Mouse (Mus musculus): ENCODE data around the gene Tnip1.

Gene Tnip1

DNA sequence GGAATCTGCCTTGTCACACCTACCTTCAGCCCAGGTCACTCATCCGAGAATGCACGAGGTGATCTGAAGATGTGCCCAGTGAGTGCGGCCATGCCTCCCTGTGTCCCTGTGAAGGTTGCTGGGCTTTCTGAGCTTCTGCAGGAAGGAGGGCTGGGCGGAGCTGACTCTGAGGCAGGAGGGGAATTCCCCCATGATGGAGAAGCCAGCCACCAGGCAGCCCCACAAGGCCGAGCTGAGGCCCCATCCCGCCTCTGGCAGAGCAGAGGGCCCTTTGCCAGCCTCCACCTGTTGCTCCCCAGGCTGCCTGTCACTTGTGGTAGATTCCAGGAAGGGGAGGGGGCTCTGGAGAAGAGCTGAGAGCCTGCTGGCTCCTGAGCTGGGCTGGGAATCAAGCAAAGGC lies at the start of gene Tnip1:
Gene Tnip1, minus strand, starts transcription at position 108 of the 400 bp plus-strand sequence.
- DNase-seq (ENCODE audit: low spot score in 2 of 2) = no peak

DNA sequence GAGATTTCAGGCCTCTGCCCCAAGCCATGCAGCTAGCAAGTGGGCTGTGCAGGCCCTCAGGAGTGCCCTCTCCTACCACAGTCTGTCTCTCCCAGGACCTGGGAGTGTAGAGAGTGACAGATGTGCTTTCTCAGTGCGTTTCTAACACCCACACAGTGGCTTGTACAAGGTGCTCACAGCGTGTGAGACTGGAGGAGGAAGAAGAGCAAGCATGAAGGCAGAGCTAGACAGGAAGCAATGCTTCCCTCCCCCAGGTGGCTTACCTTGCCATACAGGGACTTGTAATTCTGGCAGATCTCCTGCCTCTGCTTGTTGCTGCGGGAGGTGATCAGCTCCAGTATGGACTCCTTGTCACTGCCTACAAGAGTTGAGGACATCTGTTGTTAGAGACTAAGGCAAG lies 48.7 kb upstream of the Tnip1 start:
- DNase-seq (ENCODE audit: low spot score in 2 of 2) = no peak

DNA sequence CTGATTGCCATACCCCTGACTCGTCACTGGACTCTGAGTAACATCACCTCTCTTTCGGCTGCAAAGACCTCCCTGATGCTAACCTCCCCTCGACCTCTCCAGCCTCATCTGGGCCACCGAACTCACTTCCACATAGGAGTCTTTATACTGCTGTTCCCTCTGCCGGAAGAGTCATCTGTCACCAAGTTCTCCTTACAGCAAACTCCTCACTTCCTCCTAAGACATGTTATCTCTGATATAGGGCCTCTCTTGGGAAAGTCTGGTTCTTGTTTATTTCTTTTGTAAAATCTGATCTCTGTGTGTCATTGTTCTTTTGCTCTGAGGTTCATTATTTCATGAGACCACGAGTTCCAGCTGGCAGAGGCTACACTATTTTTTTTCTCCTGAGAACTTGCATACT lies 45.5 kb upstream of the Tnip1 start:
- DNase-seq (ENCODE audit: low spot score in 2 of 2) = no peak

DNA sequence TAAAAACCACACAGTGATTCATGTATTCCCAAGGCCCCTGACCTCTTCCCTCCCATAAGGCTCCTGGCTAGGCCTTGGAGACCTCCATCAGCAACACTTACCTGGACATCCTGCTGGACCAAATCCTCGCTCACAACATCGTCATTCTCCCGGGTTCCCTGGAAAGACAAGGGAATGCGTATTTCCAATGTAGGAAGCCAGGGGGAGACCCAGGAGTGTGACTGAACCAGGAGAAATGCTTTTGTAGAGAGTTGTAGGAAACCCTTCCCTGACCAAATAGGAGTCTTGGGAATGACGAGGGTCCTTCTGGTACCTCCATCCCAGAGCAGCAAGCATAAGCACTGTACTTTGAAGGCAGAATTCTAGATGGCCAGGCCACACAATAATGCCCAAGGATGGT lies 43.0 kb upstream of the Tnip1 start:
- DNase-seq (ENCODE audit: low spot score in 2 of 2) = no peak

DNA sequence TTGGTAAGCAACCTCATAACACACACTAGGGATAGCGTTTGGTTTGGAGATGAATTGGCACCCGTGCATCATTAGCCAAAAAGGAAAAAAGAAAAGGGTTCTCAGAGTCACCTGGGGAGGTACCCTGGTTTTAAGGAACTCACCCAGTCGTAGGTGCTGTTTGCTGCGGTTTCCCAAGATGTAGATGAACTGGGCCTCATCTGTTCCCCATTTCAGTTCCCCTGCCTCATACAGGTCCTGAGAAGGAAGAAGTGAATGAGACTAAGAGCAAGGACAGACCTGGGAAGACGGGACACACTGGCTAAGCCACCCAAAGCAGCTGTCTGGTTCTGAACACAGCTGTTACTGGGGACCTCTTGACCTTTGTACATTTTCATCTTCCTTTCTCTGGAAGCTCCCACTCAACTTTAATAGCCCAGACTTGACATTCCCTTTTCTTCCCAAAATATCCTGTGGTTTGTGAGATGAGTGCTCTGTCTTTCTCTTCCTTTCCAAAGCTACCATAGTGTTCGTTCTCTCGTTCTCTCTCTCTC lies 42.3 kb upstream of the Tnip1 start:
- DNase-seq (ENCODE audit: low spot score in 2 of 2) = no peak

DNA sequence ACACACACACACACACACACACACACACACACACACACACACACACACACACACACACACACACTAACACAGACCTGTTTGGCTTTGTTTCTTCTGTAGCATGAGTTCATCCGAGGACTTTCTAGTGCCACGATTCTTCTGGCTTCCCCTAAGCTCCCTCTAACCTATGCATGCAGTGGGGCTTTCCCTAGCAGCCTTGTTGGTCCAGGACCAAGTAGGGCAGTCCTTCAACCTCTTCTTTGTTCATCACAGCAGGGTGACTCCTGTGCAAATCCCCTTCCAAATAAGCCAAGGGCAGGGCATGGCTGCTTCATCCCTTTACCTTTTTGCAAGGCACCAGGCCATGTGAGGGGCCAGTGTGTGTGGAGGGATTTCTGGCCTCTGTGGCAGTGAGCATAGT lies 36.0 kb upstream of the Tnip1 start:
- DNase-seq (ENCODE audit: low spot score in 2 of 2) = no peak

DNA sequence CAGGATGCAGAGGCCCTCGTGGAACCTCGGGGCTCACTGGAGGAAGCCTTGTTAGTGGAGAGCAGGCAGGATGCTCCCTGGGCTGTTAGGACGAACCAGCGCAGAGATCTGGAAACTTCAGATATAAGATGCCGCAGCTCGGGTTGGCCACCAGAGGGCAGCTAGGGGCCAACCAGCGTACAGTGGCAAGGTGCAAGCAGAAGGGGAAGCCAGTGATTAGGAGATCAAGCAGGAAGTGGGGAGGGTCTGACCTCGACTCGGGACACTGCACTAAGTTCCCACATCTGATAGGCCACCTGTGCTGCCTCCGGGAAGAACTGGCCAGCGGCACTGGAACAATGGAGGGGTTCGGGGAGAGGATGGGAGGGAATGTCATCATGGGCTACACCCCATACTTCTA lies 35.6 kb upstream of the Tnip1 start:
- DNase-seq (ENCODE audit: low spot score in 2 of 2) = peak; percentile 21 to 40

DNA sequence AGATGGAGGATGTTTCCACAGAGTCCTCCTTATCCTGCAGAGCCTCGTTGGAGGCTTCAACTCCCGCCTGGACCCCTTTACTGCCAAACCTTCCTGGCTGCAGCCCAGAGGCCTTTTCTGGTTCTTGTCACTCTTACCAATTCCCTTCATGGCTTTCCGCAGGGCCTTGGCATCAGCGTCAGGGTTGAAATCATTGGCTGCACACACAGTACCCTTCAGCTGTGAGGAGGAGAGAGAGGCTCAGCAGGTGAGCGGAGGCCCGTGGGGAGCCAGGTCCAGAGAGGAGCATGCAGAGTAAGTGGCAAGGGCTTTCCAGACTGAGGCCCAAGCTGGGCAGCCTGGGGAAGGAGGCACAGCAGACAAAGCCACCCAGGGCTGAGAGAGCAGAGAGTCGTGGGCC lies 33.5 kb upstream of the Tnip1 start:
- DNase-seq (ENCODE audit: low spot score in 2 of 2) = no peak

DNA sequence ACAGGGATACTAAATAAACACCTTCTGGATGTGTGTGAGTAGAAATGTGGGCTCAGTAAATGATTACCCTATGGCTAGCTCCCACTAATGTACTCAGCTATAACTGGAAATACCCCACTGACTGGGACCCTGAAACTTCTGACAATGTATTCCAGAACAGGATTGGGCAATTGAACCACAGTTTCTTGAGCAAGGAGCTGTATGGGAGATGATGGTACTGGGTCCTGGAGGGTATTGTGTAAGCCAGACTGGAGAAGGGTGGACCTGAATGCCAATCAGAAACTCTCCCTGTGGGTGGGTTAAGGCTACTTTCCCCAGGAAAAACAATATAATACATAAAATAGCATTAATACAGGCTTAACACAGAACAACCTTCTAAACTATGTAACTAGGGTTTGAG lies 27.2 kb upstream of the Tnip1 start:
- no peak for DNase-seq (ENCODE audit: low spot score in 2 of 2)

DNA sequence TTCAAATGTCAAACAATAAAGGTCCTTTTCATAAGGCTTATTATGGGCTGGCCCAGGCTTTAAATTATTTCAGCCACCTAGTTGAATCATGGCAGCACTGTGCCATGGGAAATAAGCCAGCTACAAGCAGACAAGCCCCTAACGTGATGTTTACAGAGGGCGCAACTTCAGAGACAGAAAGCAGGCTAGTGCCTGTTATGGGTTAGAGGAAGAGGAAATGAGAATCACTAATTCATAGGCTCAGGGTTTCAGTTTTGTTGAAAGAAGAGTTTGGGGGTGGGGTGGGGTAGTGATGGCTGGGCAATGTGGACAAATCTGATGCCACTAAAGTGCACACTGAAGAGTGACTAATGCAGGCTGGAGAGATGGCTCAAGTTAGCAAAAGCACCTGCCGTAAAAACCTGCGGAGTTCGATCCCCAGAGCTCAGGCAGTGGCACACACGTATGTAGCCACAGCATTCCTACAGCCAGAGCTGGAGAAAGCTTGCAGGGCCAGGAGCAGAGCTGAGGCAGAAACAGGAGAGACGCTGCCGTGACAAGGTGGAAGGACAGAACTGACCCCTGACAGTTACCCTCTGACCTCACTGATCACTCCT lies 26.1 kb upstream of the Tnip1 start:
- no peak for DNase-seq (ENCODE audit: low spot score in 2 of 2)

DNA sequence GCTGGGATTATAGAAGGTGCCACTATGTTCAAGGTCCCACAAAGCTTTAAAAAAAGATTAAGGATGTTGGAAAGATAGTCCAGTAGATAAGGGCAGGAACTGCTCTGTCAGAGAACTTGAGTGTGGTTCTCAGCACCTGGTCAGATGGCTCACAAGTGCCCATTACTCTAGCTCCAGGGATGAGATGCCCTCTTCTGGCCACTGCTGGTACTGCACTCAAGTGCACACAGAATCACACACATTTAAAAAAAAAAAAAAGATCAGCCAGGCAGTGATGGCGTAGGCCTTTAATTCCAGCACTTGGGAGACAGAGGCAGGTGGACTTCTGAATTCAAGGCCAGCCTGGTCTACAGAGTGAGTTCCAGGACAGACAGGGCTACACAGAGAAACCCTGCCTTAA lies 25.3 kb upstream of the Tnip1 start:
- no peak for DNase-seq (ENCODE audit: low spot score in 2 of 2)

DNA sequence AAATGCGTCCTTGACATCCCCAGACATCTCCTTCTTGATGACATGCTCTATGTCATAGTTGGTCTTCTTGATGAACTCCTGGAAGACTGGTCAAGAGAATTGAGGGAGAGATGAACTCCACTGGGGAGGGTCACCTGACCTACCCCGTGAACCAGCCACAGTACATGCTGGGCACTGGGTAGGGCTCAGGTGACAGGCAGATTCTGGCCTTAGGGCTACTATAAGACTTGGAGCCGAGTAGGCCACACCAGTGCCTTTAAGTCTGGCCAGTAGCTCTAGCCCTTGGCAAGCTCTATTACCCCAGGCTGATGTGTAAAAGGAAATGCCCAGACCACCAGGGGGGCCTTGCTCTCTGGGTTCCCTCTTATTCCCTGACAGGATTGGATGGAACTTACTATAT lies 22.4 kb upstream of the Tnip1 start:
- no peak for DNase-seq (ENCODE audit: low spot score in 2 of 2)

DNA sequence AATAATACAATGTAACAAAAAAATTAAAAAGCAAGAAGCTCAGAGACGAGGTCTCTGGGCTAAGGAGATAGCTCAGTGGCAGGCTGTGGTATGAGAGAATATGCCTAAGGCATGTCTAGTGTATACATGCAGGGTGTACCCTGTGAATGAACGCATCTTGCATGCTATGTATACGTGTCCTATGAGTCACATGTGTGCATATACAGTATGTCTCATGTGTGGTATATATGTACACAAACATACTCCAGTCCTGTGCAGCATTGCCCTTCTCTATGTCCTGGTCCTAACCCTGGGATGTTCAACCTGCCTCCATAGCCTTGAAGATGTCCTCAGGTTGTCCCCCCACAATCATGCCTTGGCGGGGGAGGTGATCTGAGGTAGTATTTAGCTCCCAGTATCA lies 21.9 kb upstream of the Tnip1 start:
- no peak for DNase-seq (ENCODE audit: low spot score in 2 of 2)

DNA sequence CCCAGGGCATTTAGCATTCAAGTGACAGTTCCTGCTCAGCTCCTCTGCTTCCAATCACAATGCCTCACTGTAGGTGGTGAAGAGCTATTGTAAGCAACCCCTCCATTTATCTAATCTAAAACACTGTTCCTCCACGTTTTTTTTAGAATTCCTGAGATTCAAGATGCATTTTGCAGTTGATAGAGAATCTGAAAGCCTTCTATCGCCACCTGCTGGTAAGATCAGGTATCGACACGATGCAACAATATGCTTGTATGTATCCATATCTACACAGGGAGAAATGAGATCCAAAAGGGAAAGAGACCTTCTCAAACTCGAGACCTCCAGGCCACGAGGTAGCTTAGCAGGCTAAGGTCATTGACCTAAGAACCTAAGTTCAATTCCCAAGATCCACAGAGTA lies 21.4 kb upstream of the Tnip1 start:
- peak; percentile 25 to 50 for DNase-seq (ENCODE audit: low spot score in 2 of 2)

DNA sequence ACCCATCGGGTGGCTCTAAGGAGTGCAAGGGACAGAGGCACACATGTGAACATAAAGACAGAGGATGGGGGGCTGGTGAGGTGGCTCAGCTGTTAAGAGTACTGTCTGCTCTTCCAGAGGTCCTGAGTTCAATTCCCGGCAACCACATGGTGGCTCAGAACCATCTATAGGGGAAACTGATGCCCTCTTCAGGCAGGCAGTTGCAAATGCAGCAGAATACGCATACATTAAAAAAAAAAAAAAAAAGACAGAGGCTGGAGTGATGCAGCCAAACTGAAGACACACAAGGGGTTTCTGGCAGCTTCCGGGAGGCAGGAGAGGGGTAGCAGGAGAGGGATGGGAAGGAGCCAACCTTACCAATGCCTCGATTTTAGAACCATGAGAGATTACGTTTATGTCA lies 19.8 kb upstream of the Tnip1 start:
- DNase-seq (ENCODE audit: low spot score in 2 of 2) = no peak

DNA sequence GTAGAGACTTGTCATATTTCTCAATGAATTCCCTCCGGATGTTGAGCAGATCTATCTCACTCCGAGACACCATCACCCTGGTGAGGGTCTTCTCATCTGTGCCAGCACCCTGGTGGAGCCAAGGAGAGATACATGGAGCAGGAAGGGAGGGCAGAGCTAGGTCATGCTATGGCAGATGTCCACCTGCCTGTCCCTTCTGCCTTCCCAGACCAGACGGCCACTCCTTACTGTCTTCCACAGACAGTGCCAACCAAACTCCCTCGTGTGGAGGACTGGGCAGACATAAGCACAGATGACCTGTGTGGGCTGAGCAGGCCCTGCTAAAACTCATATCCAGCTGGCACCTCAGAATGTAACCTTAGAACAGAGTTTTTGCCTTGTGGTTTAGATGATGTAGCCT lies 18.9 kb upstream of the Tnip1 start:
- DNase-seq (ENCODE audit: low spot score in 2 of 2) = no peak

DNA sequence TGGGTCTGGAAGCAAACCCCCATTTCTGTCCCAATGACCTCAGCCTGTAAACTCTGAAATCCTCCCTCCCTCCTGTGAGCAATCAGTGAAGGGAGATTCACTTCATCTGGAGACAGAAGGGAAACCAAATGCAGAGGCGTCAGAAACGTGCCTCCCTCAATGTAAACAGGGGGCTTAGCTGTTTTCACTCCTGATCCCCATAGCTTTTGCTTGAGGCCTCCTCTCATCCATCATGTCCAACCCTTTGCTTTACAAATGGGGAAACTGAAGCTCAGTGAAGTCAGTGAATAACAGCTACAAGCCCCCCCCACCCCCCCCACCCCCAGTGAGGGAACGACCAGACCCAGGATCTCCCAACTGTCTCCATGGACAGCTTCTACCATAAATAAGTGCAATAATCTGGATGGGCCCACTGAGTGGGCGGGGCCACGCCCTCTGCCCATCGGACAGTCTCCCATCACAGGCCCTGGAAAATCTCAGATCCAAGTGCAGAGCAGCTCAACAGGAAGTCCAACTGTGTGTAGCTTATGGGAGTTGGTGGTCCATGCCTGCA lies 14.7 kb upstream of the Tnip1 start:
- no peak for DNase-seq (ENCODE audit: low spot score in 2 of 2)

DNA sequence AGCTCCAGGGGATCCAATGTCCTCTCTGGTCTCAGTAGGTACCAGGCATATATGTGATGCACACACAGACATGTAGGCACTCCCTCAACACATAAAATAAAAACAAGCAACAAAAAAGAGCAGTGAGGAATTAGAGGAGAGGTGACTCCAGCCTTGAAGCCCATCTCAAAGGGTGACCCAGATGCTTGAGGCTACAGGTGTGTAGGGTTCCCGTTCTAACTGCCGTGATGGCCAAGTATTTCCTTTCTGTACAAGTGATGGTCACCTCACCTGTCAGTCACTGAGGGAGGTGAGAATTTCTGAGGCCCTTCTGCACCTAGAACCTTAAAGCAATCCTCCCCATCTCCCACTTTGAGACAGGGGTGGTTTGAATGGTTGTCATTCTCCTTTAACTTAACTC lies 13.6 kb upstream of the Tnip1 start:
- no peak for DNase-seq (ENCODE audit: low spot score in 2 of 2)

DNA sequence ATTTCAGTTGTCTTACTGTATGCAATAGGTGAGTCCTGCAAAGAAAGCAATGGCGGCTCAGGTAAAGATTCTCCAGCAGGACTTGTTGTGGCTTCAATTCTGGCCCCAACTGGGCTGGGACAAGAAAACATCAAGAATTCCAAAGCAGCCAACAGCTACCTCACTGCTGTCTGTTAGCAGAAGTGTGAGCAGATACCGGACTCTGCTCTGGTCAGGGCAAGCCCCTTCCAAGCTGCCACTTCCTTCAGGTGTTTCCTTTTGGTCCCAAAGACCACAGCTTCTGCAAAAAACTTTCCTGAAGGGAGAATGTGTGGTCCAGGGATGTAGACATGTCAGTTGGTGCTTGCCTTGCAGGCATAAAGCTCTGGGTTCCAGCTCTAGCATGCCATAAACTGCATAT lies 13.0 kb upstream of the Tnip1 start:
- no peak for DNase-seq (ENCODE audit: low spot score in 2 of 2)

DNA sequence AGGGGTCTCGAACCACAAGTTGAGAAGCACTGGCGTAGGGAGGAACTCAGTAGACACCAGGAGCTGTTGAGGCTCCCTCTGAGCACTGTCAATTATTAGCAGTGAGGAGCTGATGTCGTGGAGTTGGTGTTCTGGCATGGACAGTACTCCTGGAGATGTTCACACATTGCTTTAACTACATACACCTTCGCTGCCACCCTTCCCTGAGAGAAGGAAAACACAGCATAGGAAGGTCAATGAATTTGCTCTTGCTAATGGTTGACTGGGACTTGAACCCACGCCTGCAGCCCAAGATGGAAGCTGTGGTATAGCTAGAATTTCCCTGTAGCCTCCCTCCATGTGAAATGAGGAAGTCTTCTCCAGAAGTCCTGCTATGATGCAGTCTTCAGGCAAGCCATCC lies 12.6 kb upstream of the Tnip1 start:
- no peak for DNase-seq (ENCODE audit: low spot score in 2 of 2)

DNA sequence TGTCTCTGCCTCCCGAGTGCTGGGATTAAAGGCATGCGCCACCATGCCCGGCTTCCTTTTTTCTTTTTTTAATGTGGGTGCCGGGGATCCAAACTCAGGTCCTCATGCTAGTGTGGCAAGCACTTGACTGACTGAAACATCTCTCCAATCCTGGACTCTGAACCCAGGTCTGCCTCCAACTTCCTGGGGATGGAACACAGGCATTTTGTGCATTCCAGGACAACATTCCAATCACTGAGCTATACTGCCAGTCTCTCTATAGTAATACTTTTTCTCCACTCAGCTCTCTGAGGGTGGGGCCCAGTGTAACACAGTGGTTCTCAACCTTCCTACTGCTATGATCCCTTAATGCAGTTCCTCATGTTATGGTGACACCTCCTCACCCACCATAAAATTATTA lies 11.9 kb upstream of the Tnip1 start:
- no peak for DNase-seq (ENCODE audit: low spot score in 2 of 2)

DNA sequence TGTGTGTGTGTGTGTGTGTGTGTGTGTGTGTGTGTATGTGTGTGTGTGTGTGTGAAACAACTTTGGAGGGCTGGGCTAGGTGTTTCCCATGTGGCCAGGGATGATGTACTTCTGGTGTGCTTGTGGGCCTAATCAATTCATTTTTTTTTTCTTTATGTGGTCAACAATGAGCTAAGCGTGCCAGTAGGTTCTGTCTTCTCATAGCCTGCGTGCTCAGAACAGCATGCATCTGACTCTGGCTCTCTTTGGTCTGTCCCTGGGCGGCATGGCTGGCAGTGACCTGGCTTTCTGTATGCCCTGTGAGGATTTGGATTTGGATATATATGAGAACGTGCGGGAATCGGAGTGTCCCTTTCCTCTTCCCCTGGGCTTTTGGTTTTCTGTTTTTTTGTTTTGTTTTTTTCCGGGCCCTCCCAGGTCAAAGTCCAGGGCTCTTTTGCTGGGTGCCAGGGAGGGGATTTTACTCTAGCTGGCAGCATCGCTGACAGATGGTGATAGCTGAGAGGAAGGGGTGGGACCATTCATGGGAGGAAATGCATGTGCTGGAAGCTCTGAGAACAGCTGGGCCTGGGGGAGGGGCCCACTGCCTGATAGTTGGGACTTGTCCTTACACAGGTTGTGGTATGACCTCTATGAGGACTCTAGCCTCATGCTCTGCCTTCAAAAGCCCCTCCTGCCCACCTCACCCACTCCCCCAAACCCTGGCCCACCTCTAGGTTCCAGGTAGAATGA lies 10.9 kb upstream of the Tnip1 start:
- DNase-seq (ENCODE audit: low spot score in 2 of 2) = no peak

DNA sequence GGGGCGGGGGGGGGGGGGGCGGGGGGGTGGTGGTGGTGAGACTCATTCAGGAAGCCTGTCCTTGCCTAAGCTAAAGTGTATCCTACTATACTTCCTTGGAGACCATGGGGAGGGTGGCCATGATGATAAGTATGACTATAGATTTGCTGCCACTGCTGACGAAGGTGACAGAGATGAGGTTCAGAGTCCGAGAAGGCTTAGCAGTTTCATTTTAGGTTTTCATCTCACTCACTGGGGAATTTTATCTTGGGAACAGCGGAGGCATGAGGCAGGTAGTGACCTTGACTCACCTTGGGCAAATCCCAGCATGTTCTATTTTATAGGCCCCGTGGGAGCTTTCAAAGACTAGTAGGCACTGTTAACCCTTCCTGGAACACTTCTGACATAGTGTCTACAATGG lies 10.1 kb upstream of the Tnip1 start:
- no peak for DNase-seq (ENCODE audit: low spot score in 2 of 2)

Measured in urinary bladder, adult 18-20 months (tissue).